Mouse (Mus musculus) limb, embryonic 11.5 days (tissue): Measurements from ENCODE around the gene Kctd6. TPM values are rescaled to one million over a fixed set of nuclear protein-coding genes. Genes with fewer than 3 reads are reported as not detected.
A peak's percentile ranks its signal among the peaks of the same experiment; 100 is the strongest.

Experiments
- ATAC-seq: fragments of 200-750 bp; cut with Nextera tagmentation; 2 replicates; pipeline ENCODE4 v1.8.0; 2017; ENCODE audit warnings: low read depth; ENCODE audit not compliant: insufficient number of reproducible peaks, low FRiP score, low TSS enrichment
- DNase-seq: peaks from one replicate; pipeline ENCODE4 v3.0.0-alpha.2; 2015; ENCODE audit warnings: low spot score
- H3K27ac ChIP-seq: fragments of 300-500 bp; sonication (generic); replicated peaks from 2 replicates; pipeline ENCODE4 v1.5.1; 2014; ENCODE audit warnings: low read depth, mild to moderate bottlenecking, low read length
- H3K27me3 ChIP-seq: fragments of 300-500 bp; sonication (generic); 2 replicates; pipeline ENCODE4 v1.6.1; 2014; ENCODE audit warnings: mild to moderate bottlenecking, low read length, mixed read lengths; ENCODE audit not compliant: control insufficient read depth, insufficient read depth
- H3K36me3 ChIP-seq: fragments of 300-500 bp; sonication (generic); 2 replicates; pipeline ENCODE4 v1.6.1; 2014; ENCODE audit warnings: mild to moderate bottlenecking, low read length, moderate library complexity, mixed read lengths; ENCODE audit not compliant: control insufficient read depth, insufficient read depth
- H3K4me1 ChIP-seq: fragments of 300-500 bp; sonication (generic); 2 replicates; pipeline ENCODE4 v1.6.1; 2014; ENCODE audit warnings: low read length, mixed read lengths; ENCODE audit not compliant: control insufficient read depth, insufficient read depth
- H3K4me2 ChIP-seq: fragments of 300-500 bp; sonication (generic); 2 replicates; pipeline ENCODE4 v1.6.1; 2014; ENCODE audit warnings: low read depth, mild to moderate bottlenecking, moderate library complexity; ENCODE audit not compliant: severe bottlenecking
- H3K4me3 ChIP-seq: fragments of 300-500 bp; sonication (generic); 2 replicates; pipeline ENCODE4 v1.5.1; 2014; ENCODE audit warnings: low read depth, low read length
- H3K9ac ChIP-seq: fragments of 300-500 bp; sonication (generic); 2 replicates; pipeline ENCODE4 v1.6.1; 2014; ENCODE audit warnings: mild to moderate bottlenecking, low read length
- H3K9me3 ChIP-seq: fragments of 300-500 bp; sonication (generic); 2 replicates; pipeline ENCODE4 v1.6.1; 2016; ENCODE audit warnings: low read length; ENCODE audit not compliant: control insufficient read depth
- WGBS: fragments of 180-500 bp; shearing (Covaris S2); extraction: QIAGEN DNeasy Blood & Tissue Kit; methylation state at CpG from one replicate; pipeline ENCODE4 v1.1.7; 2014; 5-methylcytosine and 5-hydroxymethylcytosine counted together
- polyA plus RNA-seq: library from polyadenylated mRNA; unstranded; fragments of >200 nt; fragmentation: Nextera tagmentation; extraction: Ambion mirVana; gene quantifications from 2 replicates; pipeline ENCODE4 v1.2.1, GENCODE M21; 2014

The Kctd6 gene
- polyA plus RNA-seq, 1 experiment from 2014 or later, result 17.5 TPM

DNA sequence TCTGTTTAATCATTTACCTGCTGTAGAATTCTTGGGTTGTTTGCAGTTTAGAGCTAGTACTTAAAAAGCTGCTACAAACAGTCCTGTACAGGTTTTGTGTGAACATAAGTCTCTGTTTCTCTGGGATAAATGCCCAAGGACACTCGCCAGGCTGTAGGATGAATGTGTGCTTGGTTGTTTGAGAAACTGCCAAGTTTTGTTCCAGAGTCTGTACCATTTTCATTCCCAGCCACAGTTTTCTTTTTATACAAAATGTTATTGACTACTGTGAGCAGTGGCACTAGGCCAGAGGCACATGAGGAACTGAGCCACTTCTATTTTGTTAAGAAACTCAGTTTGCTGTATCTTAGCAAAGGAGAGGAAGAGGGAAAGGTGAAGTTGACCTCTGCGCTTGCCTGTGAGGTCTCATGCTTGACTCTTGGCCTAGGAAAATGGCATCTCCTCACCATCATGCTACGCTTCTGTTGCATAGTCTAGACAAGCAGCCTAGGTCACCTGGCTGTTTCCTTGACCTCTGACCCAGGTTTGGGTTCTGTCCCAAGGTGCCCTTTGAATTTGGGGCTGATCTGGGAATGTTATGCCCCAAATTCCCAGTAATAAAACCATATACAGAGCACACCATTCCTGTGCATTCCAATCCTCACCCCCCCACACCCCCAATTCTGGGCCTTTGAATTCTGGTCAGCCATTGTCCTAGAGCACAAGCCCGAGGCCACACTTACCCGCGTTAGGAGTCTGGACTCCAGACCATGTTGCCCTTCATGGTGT lies 27.5 kb upstream of the Kctd6 start:
- Histone ChIP-seq H3K36me3 (no peaks in the 10 kb centered on the region), H3K9ac (no peak overlapping the region), H3K27me3 (no peaks in the 10 kb centered on the region), H3K27ac (no peak overlapping the region), H3K4me2 (no peak overlapping the region), H3K4me3 (no peak overlapping the region), H3K4me1 (0 out of 2 replicates have a peak, but pooled peaks cover 2% of the 10 kb centered on the region), H3K9me3 (no peaks in the 10 kb centered on the region)
- no peak for ATAC-seq
- no peak for DNase-seq
- 92% methylated on average over 6 of the region's 6 CpGs for WGBS

DNA sequence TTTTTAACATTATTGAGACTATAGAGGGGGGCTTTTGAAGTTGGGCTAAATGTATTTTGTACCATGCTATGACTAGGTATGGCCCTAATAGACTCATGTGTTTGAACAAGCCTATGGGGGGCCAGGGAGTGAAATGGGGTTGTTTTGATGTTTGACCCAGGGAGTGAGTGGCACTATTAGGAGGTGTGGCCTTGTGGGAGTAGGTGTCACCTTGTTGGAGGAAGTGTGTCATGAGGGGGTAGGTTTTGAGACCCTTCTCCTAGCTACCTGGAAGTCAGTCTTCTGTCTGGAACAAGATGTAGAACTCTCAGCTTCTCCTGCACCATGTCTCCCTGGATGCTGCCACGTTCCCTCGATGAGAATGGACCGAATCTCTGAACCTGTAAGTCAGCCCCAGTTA lies 23.4 kb upstream of the Kctd6 start:
- DNase-seq (no peak), ATAC-seq (no peak)
- H3K4me3 ChIP-seq, result no peak overlapping the region
- H3K27me3 ChIP-seq, result no peaks in the 10 kb centered on the region
- no peak overlapping the region for H3K4me2 ChIP-seq
- 88% methylated on average over 3 of the region's 3 CpGs for WGBS
- no peak overlapping the region for H3K9ac ChIP-seq
- no peak overlapping the region for H3K27ac ChIP-seq
- H3K9me3 ChIP-seq, result no peaks in the 10 kb centered on the region
- 0 out of 2 replicates have a peak, but pooled peaks cover 4% of the 10 kb centered on the region for H3K4me1 ChIP-seq
- no peaks in the 10 kb centered on the region for H3K36me3 ChIP-seq

DNA sequence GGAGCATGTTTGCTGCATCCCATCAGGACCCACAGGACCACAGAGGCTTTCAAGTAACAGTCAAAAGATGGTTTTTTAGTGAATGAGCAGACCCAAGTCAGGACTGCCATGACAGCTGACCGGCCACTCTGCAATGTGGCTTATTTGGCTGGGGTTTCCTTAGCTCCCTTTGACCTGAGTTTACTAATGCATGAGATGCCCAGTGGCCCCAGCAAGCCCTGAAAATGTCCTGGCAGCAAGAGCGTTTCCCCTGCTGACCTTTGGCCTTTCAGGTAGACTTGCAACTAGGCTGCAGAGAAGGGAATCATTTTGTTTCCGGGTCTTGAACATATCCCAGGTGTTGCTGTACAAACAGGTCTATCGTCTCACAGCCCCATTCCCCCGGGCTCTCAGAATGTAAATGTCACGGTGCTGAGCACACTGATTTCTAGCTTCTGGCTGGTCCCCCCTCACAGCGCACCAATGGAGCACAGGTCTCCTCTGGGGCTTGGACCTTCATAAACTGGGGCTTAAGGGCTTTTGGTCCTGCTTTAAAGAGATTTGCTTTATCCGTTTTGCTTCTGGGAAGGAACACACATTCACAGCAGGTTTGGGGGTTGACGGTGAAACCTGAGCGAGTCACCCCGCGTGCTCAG lies 22.5 kb upstream of the Kctd6 start:
- 0 out of 2 replicates have a peak, but pooled peaks cover 4% of the 10 kb centered on the region for H3K4me1 ChIP-seq
- no peak overlapping the region for H3K27ac ChIP-seq
- no peak overlapping the region for H3K4me2 ChIP-seq
- ATAC-seq (no peak), DNase-seq (no peak)
- H3K9ac ChIP-seq, result no peak overlapping the region
- H3K27me3 ChIP-seq, result no peaks in the 10 kb centered on the region
- H3K9me3 ChIP-seq, result no peaks in the 10 kb centered on the region
- no peaks in the 10 kb centered on the region for H3K36me3 ChIP-seq
- H3K4me3 ChIP-seq, result no peak overlapping the region
- 54% methylated on average over 12 of the region's 12 CpGs for WGBS

DNA sequence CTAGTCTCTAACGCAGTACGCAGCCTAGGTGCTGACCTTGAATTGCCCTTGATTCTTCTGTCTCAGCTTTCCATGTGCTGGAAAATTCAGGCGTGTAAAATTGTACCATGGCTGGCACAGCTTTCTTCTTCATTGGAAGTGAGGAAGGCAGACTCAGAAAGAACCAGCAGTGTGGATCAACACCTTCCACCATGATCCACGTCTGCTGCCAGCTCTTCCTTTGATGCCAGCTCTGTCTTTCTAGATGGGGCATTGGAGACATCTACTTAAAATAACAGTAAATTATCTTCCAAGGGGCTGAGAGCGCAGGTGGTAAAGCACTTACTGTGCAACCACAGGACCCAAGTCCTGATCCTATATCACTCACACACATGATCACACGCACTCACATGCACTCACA lies 21.2 kb upstream of the Kctd6 start:
- no peak for DNase-seq
- no peaks in the 10 kb centered on the region for H3K36me3 ChIP-seq
- 82% methylated on average over 6 of the region's 6 CpGs for WGBS

DNA sequence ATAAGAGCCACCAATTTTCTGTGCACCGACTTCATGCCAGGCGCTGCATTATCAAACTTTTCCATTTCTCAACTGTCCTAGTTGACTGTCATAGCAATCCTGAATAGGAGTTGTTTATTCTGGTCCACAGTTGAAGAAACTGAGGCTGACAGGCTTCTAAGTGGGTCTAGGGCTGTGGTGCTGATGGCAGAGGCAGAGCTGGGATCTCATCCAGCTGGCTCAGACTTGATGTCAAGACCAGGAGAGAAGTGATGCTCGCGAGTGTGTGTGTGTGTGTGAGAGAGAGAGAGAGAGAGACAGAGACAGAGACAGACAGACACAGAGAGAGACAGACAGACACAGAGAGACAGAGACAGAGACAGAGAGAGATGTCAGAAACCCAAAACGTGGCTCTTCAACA lies 13.2 kb upstream of the Kctd6 start:
- ATAC-seq, result no peak
- WGBS, result 93% methylated on average over 5 of the region's 5 CpGs
- DNase-seq, result no peak

More for the DNA sequence above, 21.2 kb upstream of the Kctd6 start:
- Histone ChIP-seq H3K4me3 (no peak overlapping the region), H3K9me3 (no peaks in the 10 kb centered on the region), H3K27me3 (no peaks in the 10 kb centered on the region), H3K4me1 (0 out of 2 replicates have a peak, but pooled peaks cover 4% of the 10 kb centered on the region), H3K27ac (no peak overlapping the region), H3K9ac (no peak overlapping the region), H3K4me2 (no peak overlapping the region)
- no peak for ATAC-seq

DNA sequence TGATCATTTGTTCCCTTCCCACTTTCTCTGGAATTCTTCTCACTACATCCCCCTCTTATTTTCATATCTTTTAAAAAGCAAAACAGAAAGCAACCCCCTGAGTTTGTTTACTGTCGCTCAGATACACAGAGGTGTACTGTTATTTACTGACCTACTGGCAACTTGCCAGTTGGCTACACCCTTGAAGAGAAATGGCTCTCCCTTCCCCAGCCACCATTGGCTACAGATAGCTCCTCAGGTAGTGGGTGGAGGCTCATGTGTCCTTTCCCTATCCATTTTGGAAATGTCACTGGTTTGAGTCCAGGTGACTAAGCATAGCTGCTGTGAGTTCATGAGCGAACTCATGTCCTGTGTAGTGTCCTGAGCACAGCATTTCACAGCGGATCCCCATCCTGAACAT lies 12.2 kb upstream of the Kctd6 start:
- Histone ChIP-seq H3K27ac (no peak overlapping the region), H3K4me2 (no peak overlapping the region), H3K4me3 (no peak overlapping the region), H3K36me3 (no peaks in the 10 kb centered on the region), H3K9ac (no peak overlapping the region), H3K4me1 (no peaks in the 10 kb centered on the region), H3K27me3 (no peaks in the 10 kb centered on the region), H3K9me3 (no peaks in the 10 kb centered on the region)
- 82% methylated on average over 3 of the region's 3 CpGs for WGBS
- no peak for DNase-seq
- no peak for ATAC-seq

More for the DNA sequence above, 13.2 kb upstream of the Kctd6 start:
- Histone ChIP-seq H3K27ac (no peak overlapping the region), H3K4me2 (no peak overlapping the region), H3K9ac (no peak overlapping the region), H3K27me3 (no peaks in the 10 kb centered on the region), H3K36me3 (no peaks in the 10 kb centered on the region), H3K4me3 (no peak overlapping the region), H3K9me3 (no peaks in the 10 kb centered on the region), H3K4me1 (no peaks in the 10 kb centered on the region)

DNA sequence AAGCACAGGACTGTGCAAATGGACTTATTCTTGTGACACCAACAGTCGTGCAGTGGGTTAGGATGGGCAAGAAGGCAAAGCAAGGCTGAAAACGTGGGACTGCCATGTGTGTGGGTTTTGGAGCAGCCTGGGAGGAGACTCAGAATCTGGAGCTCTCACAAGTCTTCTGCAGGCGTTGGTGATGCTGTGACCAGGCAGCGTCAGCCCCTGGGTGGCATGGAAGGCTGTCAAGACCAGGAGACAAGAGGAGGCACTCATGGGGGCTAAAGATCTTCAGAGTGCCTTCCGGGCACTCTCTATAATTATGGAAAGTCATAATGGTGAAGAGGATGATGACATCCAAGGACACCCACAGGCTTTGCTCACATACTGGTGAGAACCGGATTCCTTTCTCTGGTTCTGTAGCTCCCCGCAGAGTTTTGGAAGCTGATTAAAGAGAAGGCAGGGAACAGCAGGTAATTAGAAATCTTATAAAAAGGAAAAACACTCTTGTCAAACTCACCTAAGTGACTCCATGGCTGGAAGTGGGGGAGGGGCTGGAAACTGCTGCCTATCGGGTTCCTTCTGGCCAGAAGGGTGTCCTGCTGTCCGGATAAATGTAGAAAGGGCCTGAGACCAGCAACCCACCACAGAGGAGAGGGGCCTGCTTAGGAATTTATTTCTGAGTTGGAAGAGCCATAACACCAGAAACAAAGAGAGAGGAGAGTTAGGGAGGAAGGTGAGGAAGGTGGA lies 7.6 kb upstream of the Kctd6 start:
- DNase-seq (peak; percentile 50), ATAC-seq (no peak)
- Histone ChIP-seq H3K4me1 (no peaks in the 10 kb centered on the region), H3K9ac (no peak overlapping the region), H3K36me3 (no peaks in the 10 kb centered on the region), H3K4me3 (no peak overlapping the region), H3K27me3 (no peaks in the 10 kb centered on the region), H3K9me3 (no peaks in the 10 kb centered on the region), H3K4me2 (no peak overlapping the region), H3K27ac (no peak overlapping the region)
- WGBS, result 48% methylated on average over 9 of the region's 9 CpGs

DNA sequence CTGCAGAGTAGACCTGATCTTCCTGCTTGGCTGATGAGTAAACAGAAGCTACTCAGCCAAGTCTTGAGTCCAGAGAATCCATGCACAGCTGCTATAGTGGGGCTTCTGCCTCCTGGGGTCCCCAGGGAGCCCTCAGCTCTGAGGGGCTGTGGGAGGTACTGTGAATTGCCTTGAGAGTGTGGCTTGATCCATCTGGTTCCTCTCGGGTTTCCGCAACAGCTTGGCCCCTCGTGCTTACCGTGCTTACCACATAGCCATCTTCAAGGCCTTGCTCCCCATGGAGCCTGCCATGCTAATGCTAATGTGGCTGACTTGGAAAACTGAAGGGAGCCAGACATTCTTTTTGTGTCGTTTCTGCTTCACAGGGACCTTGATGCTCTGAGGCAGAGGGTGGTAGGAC lies 6.8 kb upstream of the Kctd6 start:
- Histone ChIP-seq H3K4me1 (no peaks in the 10 kb centered on the region), H3K4me3 (no peak overlapping the region), H3K4me2 (no peak overlapping the region), H3K36me3 (no peaks in the 10 kb centered on the region), H3K9ac (no peak overlapping the region), H3K27ac (no peak overlapping the region), H3K9me3 (no peaks in the 10 kb centered on the region), H3K27me3 (no peaks in the 10 kb centered on the region)
- WGBS, result 17% methylated on average over 5 of the region's 5 CpGs
- DNase-seq (peak; percentile 55), ATAC-seq (0 out of 2 replicates have a peak, but pooled peaks have one; percentile 71)
